Mouse (Mus musculus) c-Kit-positive CD71-positive TER-119-positive erythroid progenitor cells, embryonic 14.5 days (primary cell): ENCODE measurements around the gene Ngp.
"Not testable (repeated sequence)": the region's sequence is repeated elsewhere in the genome, so short reads cannot be mapped to it uniquely, and the experiment has no call there.

Experiments
- DNase-seq: peaks from one replicate; pipeline ENCODE4 v3.0.0-alpha.2; 2013; ENCODE audit warnings: low spot score

Gene Ngp

DNA sequence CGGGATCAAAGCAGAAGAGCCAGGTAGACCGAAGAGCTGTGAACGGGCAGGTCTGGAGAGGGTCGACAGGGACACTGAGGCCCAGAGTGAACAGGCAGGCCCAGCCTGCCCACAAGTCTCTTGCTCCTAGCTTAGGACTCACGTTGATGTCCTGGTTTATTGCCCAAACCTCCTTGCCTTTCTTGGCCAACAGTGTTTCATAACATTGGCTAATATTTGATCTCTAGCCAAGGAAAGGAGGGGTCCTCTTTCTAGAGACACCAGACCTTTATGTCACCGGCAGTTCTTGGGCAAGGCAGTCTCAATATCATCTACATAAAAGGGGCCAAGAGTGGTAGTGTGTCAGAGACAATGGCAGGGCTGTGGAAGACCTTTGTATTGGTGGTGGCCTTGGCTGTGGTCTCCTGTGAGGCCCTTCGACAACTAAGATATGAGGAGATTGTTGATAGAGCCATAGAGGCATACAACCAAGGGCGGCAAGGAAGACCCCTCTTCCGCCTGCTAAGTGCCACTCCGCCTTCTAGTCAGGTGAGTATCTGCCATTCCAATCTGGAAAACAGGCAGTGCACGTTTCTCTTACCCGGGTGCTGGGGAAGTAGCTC is at the start of gene Ngp:
Ngp (plus strand) TSS at position 237 of the 602 bp plus-strand sequence.
- DNase-seq = no peak

- DNase-seq = no peak
Observed at GRCm38 (mm10) chr9:110369860-110370259, 49.7 kb upstream of the Ngp start.

- no peak for DNase-seq
Observed at GRCm38 (mm10) chr9:110373871-110374270, 45.7 kb upstream of the Ngp start.

DNA sequence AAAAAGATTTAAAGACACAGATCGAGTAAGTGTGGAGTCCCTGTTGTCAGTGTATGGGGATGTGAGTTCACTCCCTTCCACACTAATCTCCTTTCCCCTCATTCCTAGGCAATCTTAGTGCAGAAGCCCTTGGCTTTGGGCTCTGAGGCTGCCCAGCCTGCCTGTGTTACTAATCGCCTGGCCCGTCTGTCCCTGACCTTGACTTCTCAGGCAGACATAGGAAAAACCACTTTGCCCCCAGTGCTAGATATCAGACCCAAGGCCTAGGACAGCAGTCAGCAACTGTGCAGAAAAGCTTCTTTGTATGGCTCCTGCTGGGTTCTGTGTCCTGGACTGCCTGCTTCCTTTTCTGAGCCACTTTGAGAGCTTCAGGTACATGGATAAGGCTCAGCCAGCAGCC is 43.9 kb upstream of the Ngp start:
- DNase-seq = no peak

- DNase-seq = not testable (repeated sequence)
Observed at GRCm38 (mm10) chr9:110377655-110378054, 41.9 kb upstream of the Ngp start.

DNA sequence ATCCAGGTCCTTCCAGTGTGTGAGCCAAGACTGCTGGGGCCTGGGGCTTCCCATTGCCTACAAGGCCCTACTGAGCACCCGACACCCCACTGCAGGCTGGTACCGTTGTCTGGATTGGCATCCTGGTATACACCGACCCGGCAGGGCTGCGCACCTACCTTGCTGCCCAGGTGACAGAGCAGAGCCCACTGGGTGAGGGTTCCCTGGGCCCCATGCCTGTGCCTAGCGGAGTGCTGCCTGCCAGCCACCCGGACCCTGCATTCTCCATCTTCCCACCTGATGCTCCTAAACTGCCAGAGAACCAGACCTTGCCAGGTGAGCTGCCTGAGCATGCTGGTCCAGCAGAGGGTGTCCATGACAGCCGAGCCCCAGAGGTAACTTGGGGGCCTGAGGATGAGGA is 40.2 kb upstream of the Ngp start:
- DNase-seq = no peak

- DNase-seq = no peak
Observed at GRCm38 (mm10) chr9:110380662-110381061, 38.9 kb upstream of the Ngp start.

DNA sequence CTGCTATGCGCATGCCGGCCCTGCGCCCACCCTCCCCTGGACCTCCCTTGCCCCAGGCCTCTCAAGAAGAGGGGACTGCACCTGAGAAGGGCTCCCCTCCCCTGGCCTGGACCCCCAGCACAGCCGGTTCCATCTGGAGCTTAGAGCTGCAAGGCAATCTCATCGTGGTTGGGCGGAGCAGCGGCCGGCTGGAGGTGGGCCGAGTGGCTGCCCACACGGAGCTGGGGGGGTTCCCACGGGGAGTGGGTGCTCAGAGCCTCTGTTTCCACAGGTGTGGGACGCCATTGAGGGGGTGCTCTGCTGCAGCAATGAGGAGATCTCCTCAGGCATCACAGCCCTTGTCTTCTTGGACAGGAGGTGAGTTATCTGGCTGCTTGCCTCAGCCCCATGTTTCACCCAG is 38.3 kb upstream of the Ngp start:
- no peak for DNase-seq

DNA sequence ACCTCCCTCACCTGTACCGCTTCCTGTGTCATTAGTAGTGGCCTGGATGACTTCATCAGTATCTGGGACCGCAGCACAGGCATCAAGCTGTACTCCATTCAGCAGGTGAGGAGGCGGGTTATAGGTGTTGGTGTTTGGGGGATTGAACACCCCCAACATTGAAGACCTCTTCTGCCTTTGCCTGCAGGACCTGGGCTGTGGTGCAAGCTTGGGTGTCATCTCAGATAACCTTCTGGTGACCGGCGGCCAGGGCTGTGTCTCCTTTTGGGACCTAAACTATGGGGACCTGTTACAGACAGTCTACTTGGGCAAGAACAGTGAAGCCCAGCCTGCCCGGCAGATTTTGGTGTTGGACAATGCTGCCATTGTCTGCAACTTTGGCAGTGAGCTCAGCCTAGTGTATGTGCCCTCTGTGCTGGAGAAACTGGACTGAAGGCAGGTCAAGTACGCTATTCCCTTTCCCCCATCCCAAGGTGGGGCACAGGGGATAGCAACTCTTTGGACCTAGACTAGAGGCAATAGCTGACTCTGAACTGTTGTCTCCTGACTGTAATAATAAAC is 35.1 kb upstream of the Ngp start:
- DNase-seq = no peak

- no peak for DNase-seq
Observed at GRCm38 (mm10) chr9:110388011-110388410, 31.5 kb upstream of the Ngp start.

- DNase-seq = no peak
Observed at GRCm38 (mm10) chr9:110390843-110391242, 28.7 kb upstream of the Ngp start.

DNA sequence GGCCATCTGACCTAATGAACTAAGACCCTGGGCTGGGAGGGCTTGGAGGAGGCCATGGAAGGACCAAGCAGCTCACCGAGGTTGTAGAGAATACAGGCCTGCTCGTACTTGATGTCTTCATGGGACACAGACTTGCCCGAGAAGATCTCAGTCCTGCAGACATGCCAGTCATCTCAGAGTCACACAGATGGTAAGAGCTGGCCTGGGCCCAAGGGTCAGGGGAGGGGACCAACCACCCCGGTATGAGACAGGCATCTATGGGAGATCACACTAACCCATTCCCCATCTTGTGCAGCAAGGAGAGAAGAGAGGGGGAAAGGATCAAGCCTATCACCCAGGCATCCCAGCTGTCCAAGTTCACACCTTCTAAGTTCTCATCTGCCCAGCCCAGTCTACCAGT is 26.3 kb upstream of the Ngp start:
- DNase-seq = no peak

GRCm38 (mm10) chr9:110400650-110401049 is 18.9 kb upstream of the Ngp start:
- DNase-seq = no peak

DNA sequence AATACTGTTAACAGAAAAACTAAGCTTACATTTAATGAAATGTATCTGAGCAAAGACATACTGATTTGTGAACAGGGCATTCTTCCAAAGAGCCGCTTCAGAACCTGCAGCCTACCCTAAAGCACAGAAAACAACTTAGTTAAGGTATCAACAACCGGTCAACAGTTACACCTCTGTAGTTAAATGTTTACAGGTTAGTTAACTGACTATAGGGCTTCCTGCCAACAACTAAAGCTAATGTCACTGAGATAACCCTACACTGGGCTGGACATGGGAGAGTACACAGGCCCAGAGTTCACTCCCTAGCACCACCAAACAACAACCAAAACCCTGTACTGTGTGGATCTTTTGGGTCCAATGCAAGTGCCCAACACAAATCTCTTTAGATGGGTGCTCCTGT is 16.8 kb upstream of the Ngp start:
- no peak for DNase-seq

DNA sequence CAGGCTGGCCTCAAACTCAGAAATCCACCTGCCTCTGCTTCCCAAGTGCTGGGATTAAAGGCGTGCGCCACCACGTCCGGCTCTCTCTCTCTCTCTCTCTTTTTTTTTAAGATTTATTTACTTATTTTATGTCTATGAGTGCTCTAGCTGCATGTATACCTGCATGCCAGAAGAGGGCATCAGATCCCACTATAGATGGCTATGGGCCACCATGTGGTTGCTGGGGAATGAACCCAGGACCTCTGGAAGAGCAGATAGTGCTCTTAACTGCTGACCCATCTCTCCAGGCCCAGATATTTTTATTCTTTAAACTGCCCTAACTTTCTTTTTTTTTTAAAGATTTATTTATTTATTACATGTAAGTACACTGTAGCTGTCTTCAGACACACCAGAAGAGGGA is 16.3 kb upstream of the Ngp start:
- DNase-seq = not testable (repeated sequence)

- DNase-seq = peak; percentile 29
Observed at GRCm38 (mm10) chr9:110407311-110408098, 12.0 kb upstream of the Ngp start.

- peak; percentile 89 for DNase-seq
Observed at GRCm38 (mm10) chr9:110408099-110408773, 11.3 kb upstream of the Ngp start, which contains the start of gene Ptpn23. Gene Ptpn23, minus strand, starts transcription at chr9:110408213.

GRCm38 (mm10) chr9:110410908-110411887 is 8.3 kb upstream of the Ngp start:
- peak; percentile 76 for DNase-seq

DNA sequence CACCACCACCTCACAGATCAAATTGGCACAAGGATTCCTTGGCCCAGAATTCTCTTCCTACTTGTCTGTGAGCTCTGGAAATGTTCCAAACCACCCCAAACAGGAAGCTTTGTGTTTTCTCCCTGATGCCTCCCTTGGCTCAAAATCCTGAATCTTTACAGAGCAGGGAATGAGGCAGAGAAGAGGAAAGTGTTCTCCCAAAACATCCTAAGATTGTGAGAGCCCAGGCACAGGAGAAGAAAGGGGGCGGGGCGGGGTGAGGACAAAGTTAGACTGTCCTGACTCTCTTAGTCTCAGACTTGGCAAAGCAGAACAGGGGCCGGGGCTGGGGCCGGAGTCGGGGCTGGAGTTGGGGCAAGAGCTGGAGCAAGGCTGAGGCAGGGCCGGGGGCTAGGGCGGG is 6.6 kb upstream of the Ngp start:
- no peak for DNase-seq

- no peak for DNase-seq
Observed at GRCm38 (mm10) chr9:110413785-110414184, 5.8 kb upstream of the Ngp start.

DNA sequence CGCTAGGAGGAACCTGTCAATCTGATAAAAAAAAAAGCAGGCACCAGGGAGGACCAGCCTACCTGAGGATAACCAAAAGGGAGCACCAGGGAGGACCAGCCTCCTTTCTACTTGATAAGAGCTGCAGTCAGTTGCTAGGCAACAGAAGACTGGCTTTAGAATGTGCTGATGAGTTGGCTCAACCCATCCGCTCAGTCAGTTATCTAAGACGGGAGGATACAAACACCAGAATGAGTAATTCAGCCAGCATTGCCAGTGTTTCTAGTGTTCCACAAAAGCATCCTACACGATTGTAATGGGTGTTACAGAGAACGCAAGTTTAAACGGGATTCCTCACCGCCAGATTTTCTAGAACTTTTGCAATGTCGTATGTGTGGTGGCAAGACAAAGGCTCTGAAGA is 11.7 kb downstream of the Ngp start:
- DNase-seq = no peak

DNA sequence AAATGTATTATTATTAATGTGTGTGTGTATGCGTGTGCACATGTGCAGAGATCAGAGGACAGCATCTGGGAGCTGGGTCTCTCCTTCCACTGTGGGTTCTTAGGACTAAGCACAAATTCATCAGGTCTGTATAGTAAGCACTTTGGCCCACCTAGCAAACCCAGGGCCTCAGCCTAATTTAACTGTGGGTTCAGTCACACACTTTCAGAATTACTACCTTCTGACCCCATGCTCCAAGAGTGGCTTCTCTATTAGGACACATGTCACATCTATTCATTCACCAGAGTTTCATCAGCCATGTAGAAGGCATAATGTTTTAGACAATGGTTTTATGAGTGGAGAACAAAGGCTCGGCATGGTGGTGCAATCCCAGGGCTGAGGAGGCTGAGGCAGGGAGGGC is 13.5 kb downstream of the Ngp start:
- DNase-seq = no peak
